Mouse (Mus musculus): Measurements from ENCODE around the gene Gabpa.

The Gabpa gene

GRCm38 (mm10) chr16:84834745-84835440 is at the start of gene Gabpa:
Gabpa (plus strand) TSS chr16:84834925.
- peak; percentile 76 to 84 for DNase-seq (ENCODE audit: low spot score in 2 of 2)

GRCm38 (mm10) chr16:84784966-84785365 is 49.8 kb upstream of the Gabpa start:
- DNase-seq (ENCODE audit: low spot score in 2 of 2), result no peak

- DNase-seq (ENCODE audit: low spot score in 2 of 2), result no peak
Observed at GRCm38 (mm10) chr16:84790595-84791165, 44.0 kb upstream of the Gabpa start.

GRCm38 (mm10) chr16:84793401-84793800 is 41.3 kb upstream of the Gabpa start:
- DNase-seq (ENCODE audit: low spot score in 2 of 2), result no peak

- no peak for DNase-seq (ENCODE audit: low spot score in 2 of 2)
Observed at GRCm38 (mm10) chr16:84795337-84795736, 39.4 kb upstream of the Gabpa start.

- no peak for DNase-seq (ENCODE audit: low spot score in 2 of 2)
Observed at GRCm38 (mm10) chr16:84796678-84797077, 38.0 kb upstream of the Gabpa start.

- no peak for DNase-seq (ENCODE audit: low spot score in 2 of 2)
Observed at GRCm38 (mm10) chr16:84800038-84800437, 34.7 kb upstream of the Gabpa start.

- no peak for DNase-seq (ENCODE audit: low spot score in 2 of 2)
Observed at GRCm38 (mm10) chr16:84802217-84802616, 32.5 kb upstream of the Gabpa start.

- no peak for DNase-seq (ENCODE audit: low spot score in 2 of 2)
Observed at GRCm38 (mm10) chr16:84804866-84805265, 29.9 kb upstream of the Gabpa start.

- no peak for DNase-seq (ENCODE audit: low spot score in 2 of 2)
Observed at GRCm38 (mm10) chr16:84806175-84806574, 28.6 kb upstream of the Gabpa start.

- no peak for DNase-seq (ENCODE audit: low spot score in 2 of 2)
Observed at GRCm38 (mm10) chr16:84807874-84808273, 26.9 kb upstream of the Gabpa start.

- no peak for DNase-seq (ENCODE audit: low spot score in 2 of 2)
Observed at GRCm38 (mm10) chr16:84810254-84810653, 24.5 kb upstream of the Gabpa start.

GRCm38 (mm10) chr16:84813852-84814251 is 20.9 kb upstream of the Gabpa start:
- no peak for DNase-seq (ENCODE audit: low spot score in 2 of 2)

- no peak for DNase-seq (ENCODE audit: low spot score in 2 of 2)
Observed at GRCm38 (mm10) chr16:84814511-84814910, 20.2 kb upstream of the Gabpa start.

GRCm38 (mm10) chr16:84817423-84817822 is 17.3 kb upstream of the Gabpa start:
- peak in 1 of 2 experiments; percentile 36 for DNase-seq (ENCODE audit: low spot score in 2 of 2)

- DNase-seq (ENCODE audit: low spot score in 2 of 2), result no peak
Observed at GRCm38 (mm10) chr16:84825009-84825408, 9.7 kb upstream of the Gabpa start.

GRCm38 (mm10) chr16:84831696-84832095 is 3.0 kb upstream of the Gabpa start:
- no peak for DNase-seq (ENCODE audit: low spot score in 2 of 2)

GRCm38 (mm10) chr16:84832736-84833135 is 2.0 kb upstream of the Gabpa start:
- DNase-seq (ENCODE audit: low spot score in 2 of 2), result peak in 1 of 2 experiments; percentile 34

GRCm38 (mm10) chr16:84834344-84834743 is 381 bp upstream of the Gabpa start:
- no peak for DNase-seq (ENCODE audit: low spot score in 2 of 2)

- DNase-seq (ENCODE audit: low spot score in 2 of 2), result peak; percentile 57 to 72
Observed at GRCm38 (mm10) chr16:84835441-84835822, 707 bp downstream of the Gabpa start, which contains the start of gene Atp5j. Atp5j (minus strand) TSS chr16:84835625.

GRCm38 (mm10) chr16:84835823-84836743 is 1.4 kb downstream of the Gabpa start:
- no peak for DNase-seq (ENCODE audit: low spot score in 2 of 2)

GRCm38 (mm10) chr16:84838576-84838975 is 3.9 kb downstream of the Gabpa start:
- DNase-seq (ENCODE audit: low spot score in 2 of 2), result no peak

Data from cerebellum, postnatal 4 days (tissue).